Mouse (Mus musculus) right cerebral cortex, adult 2 months (tissue): Measurements from ENCODE around the gene Fstl1.

ENCODE experiments used
- DNase-seq, 2 experiments: peaks; one replicate each; pipeline ENCODE4 v3.0.0; 2021 to 2022; ENCODE audit warnings: low spot score in 2 of 2

Fstl1 gene

GRCm38 (mm10) chr16:37823949-37824348 lies 47.3 kb downstream of the Fstl1 start:
- DNase-seq, result no peak

GRCm38 (mm10) chr16:37824778-37825505 lies 48.3 kb downstream of the Fstl1 start:
- peak; percentile 51 to 60 for DNase-seq

- DNase-seq, result no peak
Observed at GRCm38 (mm10) chr16:37826286-37826685, 49.6 kb downstream of the Fstl1 start.

GRCm38 (mm10) chr16:37831041-37831440 lies 54.4 kb downstream of the Fstl1 start:
- no peak for DNase-seq

- no peak for DNase-seq
Observed at GRCm38 (mm10) chr16:37837571-37837970, 60.9 kb downstream of the Fstl1 start.

- DNase-seq, result no peak
Observed at GRCm38 (mm10) chr16:37842439-37842838, 65.8 kb downstream of the Fstl1 start.

GRCm38 (mm10) chr16:37843740-37844139 lies 67.1 kb downstream of the Fstl1 start:
- DNase-seq, result no peak

GRCm38 (mm10) chr16:37845202-37845925 lies 68.7 kb downstream of the Fstl1 start:
- DNase-seq, result no peak

- no peak for DNase-seq
Observed at GRCm38 (mm10) chr16:37847081-37847480, 70.4 kb downstream of the Fstl1 start.

- DNase-seq, result no peak
Observed at GRCm38 (mm10) chr16:37851366-37851765, 74.7 kb downstream of the Fstl1 start.

GRCm38 (mm10) chr16:37853279-37853678 lies 76.6 kb downstream of the Fstl1 start:
- DNase-seq, result no peak

- no peak for DNase-seq
Observed at GRCm38 (mm10) chr16:37854054-37854453, 77.4 kb downstream of the Fstl1 start.

- DNase-seq, result no peak
Observed at GRCm38 (mm10) chr16:37854593-37854992, 77.9 kb downstream of the Fstl1 start.

GRCm38 (mm10) chr16:37855583-37855982 lies 78.9 kb downstream of the Fstl1 start:
- no peak for DNase-seq

- no peak for DNase-seq
Observed at GRCm38 (mm10) chr16:37856327-37856726, 79.7 kb downstream of the Fstl1 start.

- no peak for DNase-seq
Observed at GRCm38 (mm10) chr16:37857495-37857894, 80.8 kb downstream of the Fstl1 start.

GRCm38 (mm10) chr16:37860213-37860612 lies 83.5 kb downstream of the Fstl1 start:
- DNase-seq, result no peak

- DNase-seq, result no peak
Observed at GRCm38 (mm10) chr16:37861029-37861428, 84.4 kb downstream of the Fstl1 start, which contains the start of gene Gm36028. Gene Gm36028, minus strand, starts transcription at chr16:37861146.

GRCm38 (mm10) chr16:37863876-37864275 lies 87.2 kb downstream of the Fstl1 start:
- DNase-seq, result no peak

GRCm38 (mm10) chr16:37865841-37866240 lies 89.2 kb downstream of the Fstl1 start:
- no peak for DNase-seq

GRCm38 (mm10) chr16:37867791-37868505 lies 91.3 kb downstream of the Fstl1 start, which contains the start of gene Lrrc58:
Gene Lrrc58, plus strand, starts transcription at chr16:37868389.
- DNase-seq, result peak; percentile 81 to 84
